Mouse (Mus musculus): Measurements from ENCODE around the gene Vmn2r34. TPM values are rescaled to one million over a fixed set of nuclear protein-coding genes. Genes with fewer than 3 reads are reported as not detected.
"Not testable (repeated sequence)": the region's sequence is repeated elsewhere in the genome, so short reads cannot be mapped to it uniquely, and the experiment has no call there.

Vmn2r34 gene
- total RNA-seq (2012; rRNA removed) (not detected in 2 replicates), total RNA-seq (2014; rRNA removed) (not detected in 2 replicates), polyA plus RNA-seq (2012; ENCODE audit: insufficient read length, low read depth) (not detected in 2 replicates)

- H3K27me3 ChIP-seq (replicated peaks); H3K27ac ChIP-seq (ENCODE audit: insufficient read depth, low read depth); H3K4me2 ChIP-seq (ENCODE audit: insufficient read depth, low read depth, poor library complexity, severe bottlenecking); H3K4me1 ChIP-seq (ENCODE audit: control insufficient read depth in 1 of 2, insufficient read depth in 2 of 2); H3K9ac ChIP-seq (ENCODE audit: insufficient read depth, low read depth); in situ Hi-C loops (cut with MboI; ENCODE audit: low pct_ligation_motif_present, low pct_unique_long_range_greater_than_20kb, low sequenced_read_pairs); H3K36me3 ChIP-seq (replicated peaks in 1 of 2; ENCODE audit: control insufficient read depth in 1 of 2, insufficient read depth in 1 of 2, low read length in 1 of 2); H3K79me2 ChIP-seq (replicated peaks; ENCODE audit: control insufficient read depth, extremely low read depth, insufficient read depth, poor library complexity, severe bottlenecking); H3K9me3 ChIP-seq (replicated peaks; ENCODE audit: low read length); H3K4me3 ChIP-seq (replicated peaks in 1 of 3; ENCODE audit: low read depth in 2 of 3, low read length in 2 of 3, poor library complexity in 1 of 3); DNase-seq (ENCODE audit: extremely low read depth); dilution Hi-C loops (cut with MboI; ENCODE audit: extremely low pct_ligation_motif_present, extremely low pct_unique_long_range_greater_than_20kb, low sequenced_read_pairs): not testable (repeated sequence)
Measured at GRCm38 (mm10) chr7:7689413-7689812, at the start of gene Vmn2r34. Gene Vmn2r34 (minus strand): TSS chr7:7689513.

GRCm38 (mm10) chr7:7674032-7674431 lies 15.3 kb downstream of the Vmn2r34 start:
- H3K4me3 ChIP-seq (replicated peaks in 1 of 3; ENCODE audit: low read depth in 2 of 3, low read length in 2 of 3, poor library complexity in 1 of 3); H3K27ac ChIP-seq (ENCODE audit: insufficient read depth, low read depth); H3K9ac ChIP-seq (ENCODE audit: insufficient read depth, low read depth); H3K4me2 ChIP-seq (ENCODE audit: insufficient read depth, low read depth, poor library complexity, severe bottlenecking); H3K27me3 ChIP-seq (replicated peaks); H3K9me3 ChIP-seq (replicated peaks; ENCODE audit: low read length); H3K4me1 ChIP-seq (ENCODE audit: control insufficient read depth in 1 of 2, insufficient read depth in 2 of 2); DNase-seq (ENCODE audit: extremely low read depth); H3K79me2 ChIP-seq (replicated peaks; ENCODE audit: control insufficient read depth, extremely low read depth, insufficient read depth, poor library complexity, severe bottlenecking); H3K36me3 ChIP-seq (replicated peaks in 1 of 2; ENCODE audit: control insufficient read depth in 1 of 2, insufficient read depth in 1 of 2, low read length in 1 of 2); dilution Hi-C loops (cut with MboI; ENCODE audit: extremely low pct_ligation_motif_present, extremely low pct_unique_long_range_greater_than_20kb, low sequenced_read_pairs); in situ Hi-C loops (cut with MboI; ENCODE audit: low pct_ligation_motif_present, low pct_unique_long_range_greater_than_20kb, low sequenced_read_pairs): not testable (repeated sequence)

Other genes starting within 250 kb of the Vmn2r34 start
- not detected in 2 replicates for gene Vmn2r32, start 209.5 kb downstream of the Vmn2r34 start, total RNA-seq (2012; rRNA removed)
- gene Vmn2r32, start 209.5 kb downstream of the Vmn2r34 start, total RNA-seq (2014; rRNA removed): not detected in 2 replicates
- gene Vmn2r32, start 209.5 kb downstream of the Vmn2r34 start, polyA plus RNA-seq (2012; ENCODE audit: insufficient read length, low read depth): not detected in 2 replicates
- not detected in 2 replicates for gene Vmn2r33, start 122.7 kb downstream of the Vmn2r34 start, total RNA-seq (2012; rRNA removed)
- gene Vmn2r33, start 122.7 kb downstream of the Vmn2r34 start, total RNA-seq (2014; rRNA removed): not detected in 2 replicates
- not detected in 2 replicates for gene Vmn2r33, start 122.7 kb downstream of the Vmn2r34 start, polyA plus RNA-seq (2012; ENCODE audit: insufficient read length, low read depth)
- gene Vmn2r35, start 130.4 kb upstream of the Vmn2r34 start, total RNA-seq (2012; rRNA removed): not detected in 2 replicates
- gene Vmn2r35, start 130.4 kb upstream of the Vmn2r34 start, total RNA-seq (2014; rRNA removed): not detected in 2 replicates
- not detected in 2 replicates for gene Vmn2r35, start 130.4 kb upstream of the Vmn2r34 start, polyA plus RNA-seq (2012; ENCODE audit: insufficient read length, low read depth)
- not detected in 2 replicates for gene Vmn2r36, start 213.0 kb upstream of the Vmn2r34 start, total RNA-seq (2012; rRNA removed)
- gene Vmn2r36, start 213.0 kb upstream of the Vmn2r34 start, total RNA-seq (2014; rRNA removed): not detected in 2 replicates
- not detected in 2 replicates for gene Vmn2r36, start 213.0 kb upstream of the Vmn2r34 start, polyA plus RNA-seq (2012; ENCODE audit: insufficient read length, low read depth)